In the genomic region with DNA sequence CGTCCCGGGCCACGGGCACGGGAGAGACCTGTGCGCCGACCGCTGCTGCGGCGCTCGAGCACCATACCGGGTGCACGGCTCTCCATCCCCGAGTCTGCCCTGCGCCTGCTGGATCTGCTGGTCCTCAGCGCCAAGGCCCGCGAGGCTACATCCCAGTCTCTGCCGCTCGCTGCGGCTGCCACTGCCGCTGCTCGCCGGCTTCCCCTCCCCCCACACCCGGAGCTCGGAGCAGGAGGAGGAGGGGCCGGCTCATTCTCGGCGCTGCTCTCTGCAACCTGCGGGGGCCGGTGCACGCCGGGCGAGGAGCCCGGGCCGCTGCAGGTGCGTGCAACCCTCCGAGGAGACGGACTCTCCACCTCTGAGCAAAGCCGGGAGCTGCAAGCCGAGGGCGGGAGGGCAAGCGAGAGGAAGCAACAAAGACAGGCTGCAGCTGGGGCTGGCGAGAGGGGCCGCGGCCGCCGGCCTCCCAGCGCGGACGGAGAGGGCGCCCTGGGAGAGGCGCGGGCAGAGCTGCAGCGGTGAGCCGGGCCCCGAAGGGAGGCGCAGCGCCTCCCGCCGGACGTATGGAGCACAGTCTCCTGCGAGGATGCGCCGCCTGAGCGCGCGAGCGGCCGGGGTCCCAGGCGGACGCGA, we compare ENCODE assay signal across 8 mouse cellular contexts. TPM values are rescaled to one million over a fixed set of nuclear protein-coding genes. Genes with fewer than 3 reads are reported as not detected.
DNase-seq lines count a peak whose midpoint lies in the region; ATAC-seq and TF ChIP-seq lines count a peak whose summit lies in the region.

A gene (plus strand): TSS at position 452 of the 633 bp plus-strand sequence.

- no peaks in the 10 kb centered on the region for H3K27me3 ChIP-seq in heart, adult 2 months (ENCODE audit: control insufficient read depth, insufficient read depth, low read length)
- no peaks in the 10 kb centered on the region for H3K27me3 ChIP-seq in midbrain, postnatal 0 days (ENCODE audit: insufficient read depth, low read length)
- H3K27me3 ChIP-seq in stomach, embryonic 15.5 days (replicated peaks), result 0 out of 2 replicates have a peak, but pooled peaks cover 10% of the 10 kb centered on the region

- no peaks in the 10 kb centered on the region for H3K9me3 ChIP-seq in midbrain, postnatal 0 days (ENCODE audit: low read length)
- no peaks in the 10 kb centered on the region for H3K9me3 ChIP-seq in stomach, embryonic 15.5 days

- ATAC-seq in activated CD4-positive, CD25-positive, alpha-beta regulatory T cell, adult 4 months, result peak; percentile 71
- peak; percentile 66 for ATAC-seq in midbrain, postnatal 0 days (ENCODE audit: low FRiP score)
- peak; percentile 40 for ATAC-seq in stomach, embryonic 15.5 days (ENCODE audit: insufficient read depth, low FRiP score, low read depth)

- peak within 1 kb of the TSS; percentile 48 for H3K27ac ChIP-seq in heart, adult 2 months
- H3K27ac ChIP-seq in midbrain, postnatal 0 days (ENCODE audit: low read depth, low read length), result peak within 1 kb of the TSS; percentile 88
- H3K27ac ChIP-seq in stomach, embryonic 15.5 days, result peak within 1 kb of the TSS; percentile 83

- TF ChIP-seq CTCF in heart, adult 2 months (IDR thresholded peaks at IDR 0.05), result peak; percentile 70
- TF ChIP-seq CTCF in midbrain, postnatal 0 days (IDR thresholded peaks at IDR 0.05), result peak; percentile 71

- peak within 1 kb of the TSS; percentile 87 for H3K4me2 ChIP-seq in midbrain, postnatal 0 days (ENCODE audit: low read depth, low read length, poor library complexity, severe bottlenecking)
- H3K4me2 ChIP-seq in stomach, embryonic 15.5 days, result peak within 1 kb of the TSS; percentile 94

- H3K4me3 ChIP-seq in heart, adult 2 months, result peak within 1 kb of the TSS; percentile 80
- peak within 1 kb of the TSS; percentile 88 for H3K4me3 ChIP-seq in midbrain, postnatal 0 days (ENCODE audit: low read depth, low read length)
- peak within 1 kb of the TSS; percentile 75 for H3K4me3 ChIP-seq in stomach, embryonic 15.5 days (replicated peaks)

- H3K4me1 ChIP-seq in heart, adult 2 months (ENCODE audit: control insufficient read depth, insufficient read depth, low read length), result peaks cover 5% of the 10 kb centered on the region
- peaks cover 27% of the 10 kb centered on the region for H3K4me1 ChIP-seq in midbrain, postnatal 0 days (ENCODE audit: insufficient read depth, low read length)
- peaks cover 55% of the 10 kb centered on the region for H3K4me1 ChIP-seq in stomach, embryonic 15.5 days

- under 1% methylated on average over 72 of the region's 72 CpGs for WGBS in heart, adult 2 months
- WGBS in midbrain, postnatal 0 days, result 0% methylated on average over 49 of the region's 72 CpGs
- WGBS in stomach, embryonic 15.5 days, result under 1% methylated on average over 70 of the region's 72 CpGs

- no peaks in the 10 kb centered on the region for H3K36me3 ChIP-seq in heart, adult 2 months (ENCODE audit: control insufficient read depth, insufficient read depth, low read length)
- H3K36me3 ChIP-seq in midbrain, postnatal 0 days (ENCODE audit: insufficient read depth, low read length), result no peaks in the 10 kb centered on the region
- no peaks in the 10 kb centered on the region for H3K36me3 ChIP-seq in stomach, embryonic 15.5 days

- TF ChIP-seq POLR2A in heart, adult 2 months (IDR thresholded peaks at IDR 0.05; ENCODE audit: insufficient read depth, low read depth, low read length), result no peak

- TF ChIP-seq EP300 in heart, adult 2 months (IDR thresholded peaks at IDR 0.05; ENCODE audit: insufficient read depth, low read depth, low read length), result 0 out of 2 replicates have a peak, but pooled peaks have one; percentile 8

- DNase-seq in 416B (ENCODE audit: low read depth), result peak; percentile 67
- peak; percentile 85 for DNase-seq in embryo, embryonic 10 days (ENCODE audit: low spot score)
- peak; percentile 79 for DNase-seq in heart, adult 2 months
- peak; percentile 59 to 63 for DNase-seq in kidney, adult 8-10 months
- peak; percentile 64 for DNase-seq in liver
- peak; percentile 77 for DNase-seq in midbrain, postnatal 0 days (ENCODE audit: low spot score)

- H3K9ac ChIP-seq in heart, adult 2 months (ENCODE audit: low read depth, low read length), result peak within 1 kb of the TSS; percentile 63
- H3K9ac ChIP-seq in midbrain, postnatal 0 days (replicated peaks; ENCODE audit: low read length, poor library complexity, severe bottlenecking), result peak within 1 kb of the TSS; percentile 79
- peak within 1 kb of the TSS; percentile 50 for H3K9ac ChIP-seq in stomach, embryonic 15.5 days

- intact Hi-C loops in heart, adult 2 months (cut with DNase I), result loop anchor here (1.0 to 2.0 kb wide), 2 partner anchors 41 to 106 kb away; no protein-coding TSS in a partner anchor

- H3K79me2 ChIP-seq in heart, adult 2 months (replicated peaks; ENCODE audit: control insufficient read depth, insufficient read depth, low read length), result no peaks in the 10 kb centered on the region

RNA-seq across cellular contexts. Expression of the gene that starts here (rescaled TPM):
- polyA plus RNA-seq in activated CD4-positive, CD25-positive, alpha-beta regulatory T cell, adult 4 months (2017; shearing (Covaris generic)), result not detected
- total RNA-seq in heart, adult 2 months (2021), result 1 to 10 TPM; 2.1 to 5.0 TPM
- polyA plus RNA-seq in heart, adult 2 months (2012; rRNA removed), result 2.0 and 2.8 TPM in 2 replicates
- 5.6 and 10.4 TPM in 2 replicates for total RNA-seq in midbrain, postnatal 0 days (2014; rRNA removed)
- 3.5 and 4.2 TPM in 2 replicates for polyA plus RNA-seq in midbrain, postnatal 0 days (2015; fragmentation: Nextera tagmentation; extraction: Ambion mirVana)
- 2.9 and 3.8 TPM in 2 replicates for polyA plus RNA-seq in stomach, embryonic 15.5 days (2015; fragmentation: Nextera tagmentation; extraction: Ambion mirVana)

Comparison
In these comparisons a context has a peak if more than half of its experiments do, and no peak if none do; other contexts are left out.
1. Peak in every context shown above with its lines: DNase-seq, ATAC-seq, H3K4me3 ChIP-seq and H3K27ac ChIP-seq.
2. Peak in ATAC-seq in activated CD4-positive, CD25-positive, alpha-beta regulatory T cell, adult 4 months; RNA of the gene not detected or under 1 TPM.